Mouse (Mus musculus) liver, adult 2 months (tissue): ENCODE measurements around the gene Cep164.

ENCODE experiments used
- CTCF ChIP-seq: fragments of 200-500 bp; IDR thresholded peaks from 2 replicates; pipeline ENCODE4 v1.5.1; 2011; ENCODE audit warnings: low read depth, low read length, control low read depth
- POLR2A ChIP-seq: fragments of 200-500 bp; IDR thresholded peaks from 2 replicates; pipeline ENCODE4 v1.6.1; 2011; ENCODE audit warnings: low read length, control low read depth; ENCODE audit not compliant: insufficient read depth; ENCODE audit errors: extremely low read depth

GRCm38 (mm10) chr9:45769596-45769995 lies 58.9 kb downstream of the Cep164 start:
- TF ChIP-seq CTCF (no peak), POLR2A (no peak)
